Mouse (Mus musculus) left cerebral cortex, postnatal 36 days (tissue): ENCODE measurements around the gene Lilr4b. TPM values are rescaled to one million over a fixed set of nuclear protein-coding genes. Genes with fewer than 3 reads are reported as not detected.
"Not testable (repeated sequence)": the region's sequence is repeated elsewhere in the genome, so short reads cannot be mapped to it uniquely, and the experiment has no call there.

Experiments used
- DNase-seq, 2 experiments: peaks; one replicate each; pipeline ENCODE4 v3.0.0; 2021 to 2022; ENCODE audit warnings: low spot score in 2 of 2, mixed read lengths in 1 of 2
- intact Hi-C: fragments of 180-260 bp; cut with DNase I; formaldehyde crosslinking; loops from one replicate; pipeline ENCODE4 v1.15.1; 2025
- total RNA-seq, 2 experiments: library from RNA; stranded (reverse); gene quantifications; 2 replicates each; pipeline ENCODE4 v1.2.3; 2021

Gene Lilr4b
- total RNA-seq: under 1 TPM; 0.45 to 0.47 TPM

DNA sequence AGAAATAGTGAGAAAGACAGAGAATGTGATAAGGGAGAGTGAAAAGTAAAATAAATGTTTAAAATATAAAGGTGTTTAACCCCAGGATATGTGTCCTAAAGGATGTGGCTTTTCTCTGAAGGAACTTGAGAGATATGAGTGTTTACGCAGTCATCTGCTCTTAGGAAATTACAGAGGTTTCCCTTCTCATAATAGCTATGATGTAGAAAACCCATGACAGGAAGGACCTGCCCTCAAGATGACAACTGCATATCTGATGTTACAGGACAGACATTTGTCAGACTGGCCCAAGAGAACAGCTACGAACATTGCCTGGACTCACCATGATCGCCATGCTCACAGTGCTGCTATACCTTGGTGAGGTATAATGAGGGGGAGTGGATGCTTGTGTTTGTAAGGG, at the start of gene Lilr4b, which contains the start of gene Gm49339:
Gene Lilr4b, plus strand, starts transcription at position 236 of the 400 bp plus-strand sequence.
Gene Gm49339, plus strand, starts transcription at position 216 of the 400 bp plus-strand sequence.
- DNase-seq: not testable (repeated sequence)

DNA sequence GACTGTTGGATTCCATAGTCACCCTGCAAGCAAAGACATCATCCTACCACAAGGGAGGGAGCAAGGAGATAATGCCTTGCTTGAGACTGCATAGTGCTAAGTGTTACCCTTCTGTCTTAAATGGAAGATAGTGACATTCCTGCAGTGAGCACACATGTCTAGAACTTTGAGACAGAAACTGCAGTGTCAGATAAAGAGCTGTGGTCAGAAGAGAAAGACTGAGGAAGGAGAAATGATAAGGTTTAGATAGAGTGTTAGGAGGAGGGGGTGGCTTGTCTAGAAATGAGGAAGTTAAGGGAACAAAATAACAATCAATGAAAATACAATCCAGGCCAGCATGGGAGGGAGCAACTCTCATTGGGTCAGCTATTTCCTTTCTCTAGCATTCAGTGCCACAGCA, 47.5 kb upstream of the Lilr4b start:
- no peak for DNase-seq
- intact Hi-C loops: no loop called here

More for the DNA sequence above, at the start of gene Lilr4b, which contains the start of gene Gm49339:
- intact Hi-C loops: not testable (repeated sequence)

DNA sequence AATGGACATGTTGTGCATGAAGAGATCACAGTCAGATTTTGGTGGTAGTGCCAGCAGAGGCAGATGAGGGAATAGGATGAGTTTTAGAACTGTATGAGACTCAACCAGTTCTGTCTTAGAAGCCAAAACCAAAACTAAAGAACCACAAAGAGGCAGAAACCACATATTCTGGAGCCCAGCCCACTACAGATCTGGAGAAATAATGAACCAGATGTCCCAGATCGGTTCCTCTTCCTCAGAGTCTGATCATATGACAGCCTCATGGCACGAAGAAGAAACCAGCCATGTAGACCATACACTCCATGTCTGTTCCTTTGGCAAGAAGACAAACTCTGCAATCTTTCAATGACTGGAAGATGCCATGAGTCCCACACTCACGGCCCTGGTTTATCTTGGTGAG, 44.7 kb upstream of the Lilr4b start:
- intact Hi-C loops: no loop called here
- no peak for DNase-seq

DNA sequence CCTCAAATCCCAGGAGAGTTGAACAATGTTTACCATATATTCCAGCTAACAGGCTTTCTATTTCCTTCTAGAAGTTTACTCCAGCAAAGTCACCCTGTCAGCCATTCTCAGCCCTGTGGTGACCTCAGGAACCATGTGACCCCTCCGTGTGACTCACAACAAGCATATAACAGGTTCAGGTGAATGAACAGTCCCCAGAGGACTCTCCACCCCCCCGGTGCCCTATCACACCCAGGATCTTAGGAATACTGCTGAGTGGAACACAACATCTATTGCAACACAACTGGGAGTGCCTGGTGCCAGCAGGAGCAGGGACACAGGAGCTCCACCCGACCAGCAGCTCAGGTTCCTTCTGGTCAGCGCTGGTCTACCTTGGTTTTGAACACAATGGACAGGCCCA, 28.8 kb upstream of the Lilr4b start:
- DNase-seq: no peak
- intact Hi-C loops: no loop called here

- intact Hi-C loops: no loop called here
- no peak for DNase-seq
Measured at GRCm38 (mm10) chr10:51453616-51454298, 26.7 kb upstream of the Lilr4b start.

DNA sequence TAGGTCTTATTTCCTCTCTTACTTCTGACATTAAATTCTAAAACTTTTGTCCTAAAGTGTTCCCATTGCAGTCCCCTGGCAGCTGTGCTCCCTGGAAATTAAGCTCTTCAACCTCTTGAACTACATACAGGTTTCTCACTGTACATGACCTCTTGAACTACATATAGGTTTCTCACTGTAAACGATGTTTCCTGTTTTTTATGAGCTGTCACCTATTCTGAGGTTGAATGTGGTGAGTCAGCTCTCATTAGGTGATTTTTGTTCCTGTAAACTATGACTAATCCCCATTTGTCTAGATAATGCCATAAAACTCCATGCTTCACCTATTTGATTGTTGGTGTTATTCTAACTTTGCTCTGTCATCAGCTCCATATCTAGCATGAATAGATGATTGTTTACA, 26.1 kb upstream of the Lilr4b start:
- no peak for DNase-seq
- intact Hi-C loops: no loop called here

DNA sequence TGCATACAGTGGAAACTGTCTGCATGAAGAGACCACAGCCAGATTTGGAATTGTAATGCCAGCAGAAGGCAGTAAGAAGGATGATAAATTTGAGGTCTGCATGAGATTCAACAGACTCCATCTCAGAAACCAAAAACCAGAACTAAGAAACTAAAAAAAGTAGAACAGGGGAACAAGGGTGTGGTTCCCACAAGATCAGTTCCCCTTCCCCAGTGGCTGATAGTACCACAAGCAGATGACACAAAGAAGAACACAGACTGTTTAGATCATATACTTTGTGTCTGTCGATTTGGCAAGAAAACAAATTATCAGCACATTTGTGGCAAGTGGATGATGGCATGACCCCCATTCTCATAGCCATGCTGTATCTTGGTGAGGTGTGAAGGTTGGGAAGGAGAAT, 24.7 kb upstream of the Lilr4b start:
- DNase-seq: no peak
- intact Hi-C loops: no loop called here

- no peak for DNase-seq
- intact Hi-C loops: no loop called here
Measured at GRCm38 (mm10) chr10:51456369-51456768, 24.1 kb upstream of the Lilr4b start.

GRCm38 (mm10) chr10:51463800-51464199, 16.6 kb upstream of the Lilr4b start:
- intact Hi-C loops, DNase-seq: not testable (repeated sequence)

DNA sequence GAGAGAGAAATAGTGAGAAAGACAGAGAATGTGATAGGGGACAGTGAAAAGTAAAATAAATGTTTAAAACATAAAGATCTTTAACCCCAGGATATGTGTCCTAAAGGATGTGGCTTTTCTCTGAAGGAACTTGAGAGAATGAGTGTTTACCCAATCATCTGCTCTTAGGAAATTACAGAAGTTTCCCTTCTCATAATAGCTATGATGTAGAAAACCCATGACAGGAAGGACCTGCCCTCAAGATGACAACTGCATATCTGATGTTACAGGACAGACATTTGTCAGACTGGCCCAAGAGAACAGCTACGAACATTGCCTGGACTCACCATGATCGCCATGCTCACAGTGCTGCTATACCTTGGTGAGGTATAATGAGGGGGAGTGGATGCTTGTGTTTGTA, 10.3 kb downstream of the Lilr4b start, which contains the start of gene Lilrb4a:
Gene Lilrb4a, plus strand, starts transcription at position 266 of the 400 bp plus-strand sequence.
- intact Hi-C loops, DNase-seq: not testable (repeated sequence)

DNA sequence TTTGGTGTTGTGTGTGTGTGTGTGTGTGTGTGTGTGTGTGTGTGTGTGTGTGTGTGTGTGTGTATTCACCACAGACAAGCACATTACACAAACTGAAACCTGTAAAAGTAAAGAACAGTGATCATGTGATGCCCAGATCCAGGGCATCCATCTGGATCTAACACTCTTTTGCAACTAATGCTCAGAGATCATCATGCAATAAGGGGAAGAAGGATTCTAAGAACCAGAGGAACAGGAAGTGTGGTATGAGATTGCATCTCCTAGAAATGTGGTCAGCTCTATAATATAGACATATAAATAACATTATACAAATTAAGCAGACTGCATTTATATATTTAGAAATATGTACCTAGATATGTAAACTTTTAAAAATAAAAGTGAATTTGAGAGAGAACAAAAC, 39.6 kb downstream of the Lilr4b start:
- intact Hi-C loops: no loop called here

GRCm38 (mm10) chr10:51521453-51521852, 41.0 kb downstream of the Lilr4b start:
- intact Hi-C loops: no loop called here
- DNase-seq: no peak

More for the DNA sequence above, 39.6 kb downstream of the Lilr4b start:
- DNase-seq: no peak

GRCm38 (mm10) chr10:51526090-51526489, 45.7 kb downstream of the Lilr4b start:
- intact Hi-C loops: no loop called here
- DNase-seq: no peak

- DNase-seq: no peak
- intact Hi-C loops: no loop called here
Measured at GRCm38 (mm10) chr10:51526633-51527032, 46.2 kb downstream of the Lilr4b start.

DNA sequence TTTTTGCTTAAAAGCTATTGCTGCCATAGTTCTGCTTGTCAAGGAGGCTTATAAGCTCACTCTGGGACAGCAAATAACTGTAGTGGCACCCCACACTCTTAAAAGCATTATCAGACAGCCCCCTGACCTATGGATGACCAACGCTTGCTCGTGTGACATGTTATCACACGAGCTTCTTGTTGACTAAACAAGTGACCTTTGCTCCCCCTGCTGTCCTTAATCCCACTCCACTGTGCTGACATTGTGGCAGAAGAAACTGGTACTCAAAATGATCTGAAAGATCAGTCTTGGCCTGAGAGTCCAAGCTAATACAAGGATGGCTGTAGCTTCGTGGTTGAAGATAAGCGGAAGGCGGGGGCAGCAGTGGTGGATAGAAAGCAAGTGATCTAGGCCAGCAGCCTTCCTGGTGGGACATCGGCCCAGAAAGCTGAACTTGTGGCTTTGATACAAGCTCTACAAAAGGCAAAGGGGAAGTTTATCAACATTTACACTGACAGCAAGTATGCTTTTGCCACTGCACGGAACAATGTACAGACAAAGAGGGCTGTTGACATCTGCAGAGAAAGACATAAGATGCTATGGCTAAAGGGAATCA, 48.5 kb downstream of the Lilr4b start:
- no peak for DNase-seq
- intact Hi-C loops: no loop called here

GRCm38 (mm10) chr10:51529497-51529896, 49.1 kb downstream of the Lilr4b start:
- intact Hi-C loops: no loop called here
- no peak for DNase-seq

GRCm38 (mm10) chr10:51530813-51531212, 50.4 kb downstream of the Lilr4b start:
- intact Hi-C loops: no loop called here
- no peak for DNase-seq
